In genomic region chr15:42219496-42219895, GRCm38 (mm10) we compare ENCODE assay signal across 27 mouse cellular contexts.
DNase-seq lines count a peak whose midpoint lies in the region; ATAC-seq and TF ChIP-seq lines count a peak whose summit lies in the region.
"Had no signal": no experiment of that assay in that cellular context is flagged by ENCODE, and none has a peak within 500 bp of the region (broad histone marks: within the 10 kb centered on the region; RNA-seq: fewer than 3 reads in every experiment).

No protein-coding gene starts in this region.

- H3K4me1 ChIP-seq in midbrain, embryonic 14.5 days (ENCODE audit: control insufficient read depth, insufficient read depth, low read length) = no peaks in the 10 kb centered on the region
- no peaks in the 10 kb centered on the region for H3K4me1 ChIP-seq in midbrain, embryonic 11.5 days (ENCODE audit: control insufficient read depth, insufficient read depth, low read length)
- no peaks in the 10 kb centered on the region for H3K4me1 ChIP-seq in thymus, adult 2 months (replicated peaks; ENCODE audit: control insufficient read depth, insufficient read depth, low read length)
- H3K4me1 ChIP-seq: forebrain, embryonic 13.5 days; heart, embryonic 12.5 days; hindbrain, embryonic 15.5 days; limb, embryonic 13.5 days; lung, embryonic 15.5 days; midbrain, embryonic 13.5 days; neural tube, embryonic 15.5 days had no signal

- H3K36me3 ChIP-seq in midbrain, embryonic 14.5 days (ENCODE audit: control insufficient read depth, insufficient read depth, low read length) = no peaks in the 10 kb centered on the region
- H3K36me3 ChIP-seq in midbrain, embryonic 11.5 days (ENCODE audit: control insufficient read depth, insufficient read depth, low read length) = no peaks in the 10 kb centered on the region
- no peaks in the 10 kb centered on the region for H3K36me3 ChIP-seq in thymus, adult 2 months (ENCODE audit: control insufficient read depth, insufficient read depth, low read length)
- no peaks in the 10 kb centered on the region for H3K36me3 ChIP-seq in splenic B cell, adult 2 months (ENCODE audit: control insufficient read depth, insufficient read depth, low read length, poor library complexity, severe bottlenecking)
- H3K36me3 ChIP-seq: heart, embryonic 12.5 days; hindbrain, embryonic 15.5 days; limb, embryonic 13.5 days; lung, embryonic 15.5 days; midbrain, embryonic 13.5 days; neural tube, embryonic 15.5 days had no signal

- 91% methylated on average over 11 of the region's 11 CpGs for WGBS in midbrain, embryonic 14.5 days
- WGBS in midbrain, embryonic 11.5 days = 89% methylated on average over 11 of the region's 11 CpGs
- 57% methylated on average over 11 of the region's 11 CpGs for WGBS in thymus, adult 2 months

- no peak for DNase-seq in midbrain, embryonic 14.5 days
- no peak for DNase-seq in midbrain, embryonic 11.5 days (ENCODE audit: low spot score, missing footprints)
- DNase-seq in thymus, postnatal 25 days = peak; percentile 5
- no peak for DNase-seq in thymus, adult 2 months
- peak; percentile 14 for DNase-seq in splenic B cell, adult 2 months (ENCODE audit: low read depth, low spot score)
- no peak for DNase-seq in left cerebral cortex, adult 11 months (ENCODE audit: low spot score)
- DNase-seq: adrenal gland, postnatal 25 days; cerebellum, adult 2 months; cerebellum, postnatal 14 days; gastrocnemius, postnatal 36 days; heart, adult 2 months; heart, postnatal 4 days; kidney, adult 11 months; kidney, postnatal 25 days; thymus, adult 18-20 months had no signal

- H3K9ac ChIP-seq in midbrain, embryonic 14.5 days (replicated peaks; ENCODE audit: low read length) = no peak overlapping the region
- H3K9ac ChIP-seq in midbrain, embryonic 11.5 days (ENCODE audit: low read length) = no peak overlapping the region
- H3K9ac ChIP-seq: forebrain, embryonic 13.5 days; heart, embryonic 12.5 days; hindbrain, embryonic 15.5 days; limb, embryonic 13.5 days; lung, embryonic 15.5 days; midbrain, embryonic 13.5 days; neural tube, embryonic 15.5 days had no signal

- no peak for TF ChIP-seq POLR2A in thymus, adult 2 months (IDR thresholded peaks at IDR 0.05; ENCODE audit: control insufficient read depth, extremely low read depth, insufficient read depth, low read length, poor library complexity)

- no peaks in the 10 kb centered on the region for H3K27me3 ChIP-seq in midbrain, embryonic 14.5 days (ENCODE audit: control insufficient read depth, insufficient read depth, low read length)
- no peaks in the 10 kb centered on the region for H3K27me3 ChIP-seq in midbrain, embryonic 11.5 days (ENCODE audit: control insufficient read depth, insufficient read depth, low read length)
- H3K27me3 ChIP-seq in thymus, adult 2 months (ENCODE audit: control insufficient read depth, insufficient read depth, low read length) = no peaks in the 10 kb centered on the region
- no peaks in the 10 kb centered on the region for H3K27me3 ChIP-seq in splenic B cell, adult 2 months (ENCODE audit: control insufficient read depth, insufficient read depth, low read length, poor library complexity, severe bottlenecking)
- H3K27me3 ChIP-seq: forebrain, embryonic 13.5 days; heart, embryonic 12.5 days; hindbrain, embryonic 15.5 days; limb, embryonic 13.5 days; lung, embryonic 15.5 days; megakaryocyte, embryonic 14.5 days; midbrain, embryonic 13.5 days; neural tube, embryonic 15.5 days had no signal

- H3K9me3 ChIP-seq in midbrain, embryonic 14.5 days (ENCODE audit: control insufficient read depth, low read length) = no peaks in the 10 kb centered on the region
- H3K9me3 ChIP-seq in midbrain, embryonic 11.5 days (ENCODE audit: control insufficient read depth, low read length) = no peaks in the 10 kb centered on the region
- H3K9me3 ChIP-seq: forebrain, embryonic 13.5 days; heart, embryonic 12.5 days; hindbrain, embryonic 15.5 days; limb, embryonic 13.5 days; lung, embryonic 15.5 days; midbrain, embryonic 13.5 days; neural tube, embryonic 15.5 days had no signal

- TF ChIP-seq CTCF in thymus, adult 2 months (IDR thresholded peaks at IDR 0.05; ENCODE audit: borderline replicate concordance, control insufficient read depth, extremely low read depth, insufficient read depth, low read length, poor library complexity) = no peak

- no peak overlapping the region for H3K4me3 ChIP-seq in midbrain, embryonic 14.5 days (replicated peaks; ENCODE audit: low read depth, low read length)
- H3K4me3 ChIP-seq in midbrain, embryonic 11.5 days (ENCODE audit: low read depth, low read length) = no peak overlapping the region
- no peak overlapping the region for H3K4me3 ChIP-seq in thymus, adult 2 months (ENCODE audit: control insufficient read depth, insufficient read depth, low read length)
- H3K4me3 ChIP-seq: forebrain, embryonic 13.5 days; heart, adult 2 months; heart, embryonic 12.5 days; hindbrain, embryonic 15.5 days; limb, embryonic 13.5 days; lung, embryonic 15.5 days; megakaryocyte, embryonic 14.5 days; midbrain, embryonic 13.5 days; neural tube, embryonic 15.5 days had no signal

- 0 out of 2 replicates have a peak, but pooled peaks have one; percentile 8 for ATAC-seq in midbrain, embryonic 14.5 days (ENCODE audit: low FRiP score, low TSS enrichment)
- ATAC-seq in midbrain, embryonic 11.5 days (ENCODE audit: low FRiP score) = no peak
- peak; percentile 98 for ATAC-seq in granulocyte monocyte progenitor cell, adult 5-6 weeks (replicated peaks; ENCODE audit: poor library complexity, severe bottlenecking)
- ATAC-seq: forebrain, embryonic 13.5 days; inflammation-experienced regulatory T-cells, adult 6 months; midbrain, embryonic 13.5 days had no signal

- H3K4me2 ChIP-seq in midbrain, embryonic 14.5 days (ENCODE audit: low read length) = no peak overlapping the region
- no peak overlapping the region for H3K4me2 ChIP-seq in midbrain, embryonic 11.5 days
- H3K4me2 ChIP-seq: forebrain, embryonic 13.5 days; heart, embryonic 12.5 days; hindbrain, embryonic 15.5 days; limb, embryonic 13.5 days; liver, embryonic 11.5 days; lung, embryonic 15.5 days; midbrain, embryonic 13.5 days; neural tube, embryonic 15.5 days had no signal

- no peak overlapping the region for H3K27ac ChIP-seq in midbrain, embryonic 14.5 days (replicated peaks; ENCODE audit: low read depth, low read length)
- H3K27ac ChIP-seq in midbrain, embryonic 11.5 days (ENCODE audit: low read depth, low read length) = no peak overlapping the region
- H3K27ac ChIP-seq in thymus, adult 2 months (ENCODE audit: control insufficient read depth, insufficient read depth, low read length) = no peak overlapping the region
- H3K27ac ChIP-seq: forebrain, embryonic 13.5 days; heart, adult 2 months; hindbrain, embryonic 15.5 days; limb, embryonic 13.5 days; lung, embryonic 15.5 days; midbrain, embryonic 13.5 days; neural tube, embryonic 15.5 days; stomach, postnatal 0 days had no signal

Comparison
In these comparisons a context has a peak if more than half of its experiments do, and no peak if none do; other contexts are left out.
1. DNase-seq: peak in thymus, postnatal 25 days (single experiment) and splenic B cell, adult 2 months (single experiment); none in midbrain, embryonic 14.5 days (single experiment), midbrain, embryonic 11.5 days (single experiment), thymus, adult 2 months (single experiment) and left cerebral cortex, adult 11 months (single experiment).